Mouse (Mus musculus): Measurements from ENCODE around the gene Lactbl1. TPM values are rescaled to one million over a fixed set of nuclear protein-coding genes. Genes with fewer than 3 reads are reported as not detected.
A peak's percentile ranks its signal among the peaks of the same experiment; 100 is the strongest.

The Lactbl1 gene
- polyA plus RNA-seq, 1 experiment from 2014 or later, result not detected

DNA sequence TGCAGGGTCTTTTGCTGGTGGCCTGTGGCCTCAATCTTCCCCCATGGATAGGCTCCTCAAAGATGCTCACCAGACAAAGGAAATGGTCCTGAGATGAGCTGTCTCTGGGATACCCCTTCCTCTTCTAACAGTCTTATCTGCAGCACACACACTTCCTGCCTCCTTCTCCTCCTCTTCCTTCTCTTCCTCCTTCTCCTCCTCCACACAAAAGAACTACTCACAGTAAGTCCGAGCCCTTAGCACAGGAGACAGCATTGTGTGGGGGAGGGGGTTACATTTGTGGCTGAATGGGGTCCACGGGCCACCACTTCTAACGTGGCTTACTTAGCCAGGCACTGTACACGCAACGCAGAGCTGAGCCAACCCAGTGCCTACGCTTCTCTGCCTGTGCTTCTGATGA, 30.6 kb downstream of the Lactbl1 start:
- Histone ChIP-seq H3K4me3 (no peak overlapping the region), H3K9ac (no peak overlapping the region), H3K27me3 (no peaks in the 10 kb centered on the region), H3K36me3 (peaks cover 47% of the 10 kb centered on the region), H3K9me3 (no peaks in the 10 kb centered on the region), H3K27ac (peak overlapping the region; percentile 33; the same call in 1 of the 2 replicates), H3K4me2 (no peak overlapping the region), H3K4me1 (peaks cover 33% of the 10 kb centered on the region)
- 63% methylated on average over 6 of the region's 6 CpGs for WGBS
- ATAC-seq (ENCODE audit: insufficient number of reproducible peaks, insufficient read depth, low FRiP score, low TSS enrichment, low read depth), result no peak

DNA sequence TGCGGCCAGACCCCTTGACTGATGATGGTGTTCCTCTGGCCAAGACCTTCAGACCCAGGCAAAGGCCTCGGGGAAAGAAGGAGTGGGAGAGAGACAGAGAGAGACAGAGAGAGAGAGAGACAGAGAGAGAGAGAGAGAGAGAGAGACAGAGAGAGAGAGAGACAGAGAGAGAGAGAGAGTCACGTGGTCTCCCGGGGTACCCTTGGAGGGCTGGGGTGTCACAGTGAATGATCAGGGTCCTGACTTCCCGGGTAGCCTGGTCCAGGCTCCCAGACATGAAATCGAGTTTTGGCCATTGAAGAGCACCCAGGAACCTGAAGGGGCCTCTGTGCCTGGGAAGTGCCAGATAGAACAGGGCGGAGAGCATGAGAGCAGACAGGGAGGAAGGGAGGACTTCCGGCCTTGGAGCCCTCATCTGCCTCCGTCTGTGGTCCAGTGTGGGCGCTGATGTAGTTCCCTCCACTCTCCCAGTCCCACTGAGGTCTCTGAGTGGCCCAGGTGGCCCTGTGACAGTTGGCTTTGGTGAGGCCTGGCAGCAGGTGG, 31.3 kb downstream of the Lactbl1 start:
- H3K36me3 ChIP-seq, result peaks cover 55% of the 10 kb centered on the region
- H3K9ac ChIP-seq, result no peak overlapping the region
- no peak overlapping the region for H3K27ac ChIP-seq
- H3K4me2 ChIP-seq, result no peak overlapping the region
- H3K27me3 ChIP-seq, result no peaks in the 10 kb centered on the region
- WGBS, result 85% methylated on average over 10 of the region's 10 CpGs
- H3K4me3 ChIP-seq, result no peak overlapping the region
- no peak for ATAC-seq (ENCODE audit: insufficient number of reproducible peaks, insufficient read depth, low FRiP score, low TSS enrichment, low read depth)
- no peaks in the 10 kb centered on the region for H3K9me3 ChIP-seq
- H3K4me1 ChIP-seq, result peaks cover 26% of the 10 kb centered on the region

DNA sequence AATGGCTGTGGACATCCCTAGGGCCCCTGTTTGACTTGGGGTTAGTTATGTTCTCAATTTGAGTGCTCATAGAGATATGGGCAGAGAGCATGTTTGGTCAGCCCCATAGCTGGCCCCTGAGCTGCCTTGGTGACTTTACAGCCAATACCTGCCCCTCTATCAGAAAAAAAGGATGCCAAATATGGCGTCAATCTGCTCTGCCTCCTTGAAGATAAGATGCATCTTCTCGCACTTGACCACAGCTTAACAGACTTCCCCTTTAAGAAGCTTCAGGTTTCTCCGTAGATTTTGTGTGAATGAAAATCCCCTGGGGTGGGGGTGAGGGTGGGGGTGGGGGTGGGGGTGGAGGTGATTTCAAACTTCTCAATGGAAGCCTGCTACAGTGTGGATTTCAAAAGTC, 35.5 kb downstream of the Lactbl1 start:
- Histone ChIP-seq H3K4me2 (no peak overlapping the region), H3K9ac (no peak overlapping the region), H3K27ac (no peak overlapping the region), H3K9me3 (no peaks in the 10 kb centered on the region), H3K36me3 (peaks cover 83% of the 10 kb centered on the region), H3K4me3 (no peak overlapping the region), H3K4me1 (no peaks in the 10 kb centered on the region), H3K27me3 (no peaks in the 10 kb centered on the region)
- ATAC-seq (ENCODE audit: insufficient number of reproducible peaks, insufficient read depth, low FRiP score, low TSS enrichment, low read depth), result no peak
- WGBS, result 70% methylated on average over 3 of the region's 3 CpGs

DNA sequence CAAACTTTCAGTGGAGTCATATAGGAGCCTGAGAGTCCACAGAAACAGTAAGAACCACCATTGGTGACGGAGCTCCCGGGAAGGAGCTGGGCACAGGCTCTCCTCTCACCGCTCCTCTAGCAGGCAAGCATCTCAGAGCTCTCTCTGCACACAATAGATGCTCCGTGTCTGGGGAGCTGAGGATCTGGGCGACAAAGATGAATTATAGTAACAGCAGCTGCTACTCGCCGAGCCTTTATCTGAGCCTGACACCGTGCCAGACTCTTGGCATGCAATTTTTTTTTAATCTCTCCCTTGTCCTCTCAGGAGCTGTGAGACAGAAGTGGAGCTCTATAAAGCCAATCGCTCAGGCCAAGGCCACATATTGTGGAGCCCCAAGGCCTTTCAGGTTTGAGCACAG, 42.6 kb downstream of the Lactbl1 start:
- H3K4me2 ChIP-seq, result no peak overlapping the region
- H3K27ac ChIP-seq, result no peak overlapping the region
- H3K9me3 ChIP-seq, result no peaks in the 10 kb centered on the region
- no peak overlapping the region for H3K4me3 ChIP-seq
- 95% methylated on average over 9 of the region's 9 CpGs for WGBS
- H3K4me1 ChIP-seq, result no peaks in the 10 kb centered on the region
- peaks cover 66% of the 10 kb centered on the region for H3K36me3 ChIP-seq
- no peak for ATAC-seq (ENCODE audit: insufficient number of reproducible peaks, insufficient read depth, low FRiP score, low TSS enrichment, low read depth)
- no peaks in the 10 kb centered on the region for H3K27me3 ChIP-seq
- no peak overlapping the region for H3K9ac ChIP-seq

DNA sequence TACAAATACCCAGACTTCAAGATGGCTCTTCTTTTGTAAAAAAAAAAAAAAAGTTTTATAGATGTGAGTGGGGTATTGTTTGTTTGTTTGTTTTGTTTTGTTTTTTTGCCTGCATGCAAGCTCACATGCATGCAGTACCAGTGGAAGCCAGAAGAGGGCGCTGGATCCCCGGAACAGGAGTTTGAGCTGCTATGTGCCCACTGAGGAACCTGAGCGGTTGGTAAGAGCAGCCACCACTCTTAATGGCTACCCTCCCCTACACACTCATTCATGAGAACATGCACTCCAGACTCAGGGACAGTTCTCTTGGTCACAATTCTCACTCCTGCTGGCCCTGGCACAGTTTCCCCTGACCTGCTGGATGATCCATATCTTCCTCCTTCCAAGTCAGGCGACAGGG, 43.6 kb downstream of the Lactbl1 start:
- no peak for ATAC-seq (ENCODE audit: insufficient number of reproducible peaks, insufficient read depth, low FRiP score, low TSS enrichment, low read depth)
- Histone ChIP-seq H3K4me3 (no peak overlapping the region), H3K9ac (no peak overlapping the region), H3K27ac (no peak overlapping the region), H3K36me3 (peaks cover 64% of the 10 kb centered on the region), H3K4me2 (no peak overlapping the region), H3K27me3 (no peaks in the 10 kb centered on the region), H3K4me1 (no peaks in the 10 kb centered on the region), H3K9me3 (no peaks in the 10 kb centered on the region)
- WGBS, result 71% methylated on average over 4 of the region's 4 CpGs

DNA sequence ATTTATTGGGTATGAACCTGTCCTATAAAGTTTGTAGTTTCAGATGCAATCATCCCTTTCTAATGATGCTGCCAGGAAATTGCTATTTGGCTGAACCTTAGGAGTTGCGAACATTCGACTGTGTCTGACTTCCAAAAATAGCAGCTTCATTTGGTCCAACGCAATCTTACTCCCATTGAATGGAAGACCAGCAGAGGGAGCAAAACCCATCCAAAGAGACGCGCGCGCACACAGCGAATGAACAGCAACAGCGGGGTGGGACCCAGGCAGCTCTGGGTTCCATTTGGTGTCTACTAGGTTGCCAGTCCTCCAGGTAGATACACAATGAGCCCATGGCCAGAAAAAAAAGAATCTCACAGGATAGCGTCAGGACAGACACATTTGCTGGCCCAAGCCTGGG, 45.3 kb downstream of the Lactbl1 start:
- Histone ChIP-seq H3K4me1 (no peaks in the 10 kb centered on the region), H3K4me3 (no peak overlapping the region), H3K9ac (no peak overlapping the region), H3K36me3 (peaks cover 73% of the 10 kb centered on the region), H3K9me3 (no peaks in the 10 kb centered on the region), H3K27ac (no peak overlapping the region), H3K4me2 (no peak overlapping the region), H3K27me3 (no peaks in the 10 kb centered on the region)
- 65% methylated on average over 10 of the region's 10 CpGs for WGBS
- ATAC-seq (ENCODE audit: insufficient number of reproducible peaks, insufficient read depth, low FRiP score, low TSS enrichment, low read depth), result no peak

DNA sequence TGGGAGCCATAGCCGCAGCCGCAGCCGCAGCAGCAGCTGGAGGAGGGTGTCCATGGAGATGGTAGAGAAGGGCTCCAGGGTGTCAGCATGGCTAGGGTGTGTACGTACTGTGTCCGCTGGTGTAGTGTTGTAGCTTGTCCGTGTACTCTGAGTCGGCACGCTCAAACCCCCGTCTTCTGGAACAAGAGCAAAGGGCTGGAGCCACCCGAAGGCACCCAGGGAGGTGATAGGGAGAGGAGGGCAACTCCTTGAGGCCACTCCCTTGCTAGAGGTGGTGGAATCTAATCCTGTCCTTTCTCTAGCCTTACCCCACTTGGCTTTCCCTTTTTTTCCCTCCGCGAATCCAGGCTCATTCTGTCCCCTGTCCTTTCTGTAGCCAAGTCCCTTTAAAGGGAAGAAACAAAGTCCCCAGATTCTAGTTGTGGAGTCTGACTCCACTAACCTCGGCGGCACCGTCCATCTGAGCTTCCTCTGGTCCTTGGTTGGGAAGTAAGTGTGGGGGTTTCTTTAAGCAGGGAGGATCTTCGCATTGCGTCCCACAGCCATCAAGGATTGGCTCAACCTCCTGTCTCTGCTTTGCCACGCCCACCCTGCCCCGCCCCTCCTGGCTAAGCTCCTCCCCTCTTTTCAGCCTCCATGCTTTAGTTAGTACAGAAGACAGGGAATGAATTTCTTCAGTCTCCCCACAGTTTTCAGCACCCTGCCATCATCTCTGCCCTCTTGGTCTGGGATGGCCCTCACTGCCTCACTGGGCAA, 50.1 kb downstream of the Lactbl1 start:
- no peak overlapping the region for H3K9ac ChIP-seq
- no peak overlapping the region for H3K27ac ChIP-seq
- 0 out of 2 replicates have a peak, but pooled peaks cover 5% of the 10 kb centered on the region for H3K4me1 ChIP-seq
- WGBS, result 91% methylated on average over 19 of the region's 19 CpGs
- H3K27me3 ChIP-seq, result no peaks in the 10 kb centered on the region
- no peak overlapping the region for H3K4me3 ChIP-seq
- H3K9me3 ChIP-seq, result no peaks in the 10 kb centered on the region
- H3K4me2 ChIP-seq, result no peak overlapping the region
- ATAC-seq (ENCODE audit: insufficient number of reproducible peaks, insufficient read depth, low FRiP score, low TSS enrichment, low read depth), result no peak
- H3K36me3 ChIP-seq, result peaks cover 69% of the 10 kb centered on the region

DNA sequence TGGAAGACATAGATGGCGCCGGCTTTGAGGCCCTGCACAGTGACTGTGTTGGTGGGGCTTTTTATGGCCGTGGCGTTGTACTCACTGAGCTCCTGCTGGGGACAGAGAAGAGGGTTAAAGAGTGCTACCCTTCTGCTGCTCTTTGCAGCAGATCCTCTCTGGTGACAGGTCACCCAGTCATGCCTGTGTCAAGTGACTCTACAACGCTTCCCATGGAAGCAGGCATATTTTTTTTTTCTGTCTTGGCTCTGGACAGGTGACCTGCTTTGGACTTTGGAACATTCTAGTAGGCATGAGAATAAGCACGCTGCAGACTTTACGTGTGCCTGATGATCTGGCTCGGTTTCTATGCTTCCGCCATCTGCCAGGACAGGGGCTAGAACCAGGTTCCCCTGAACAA, 53.0 kb downstream of the Lactbl1 start:
- no peaks in the 10 kb centered on the region for H3K27me3 ChIP-seq
- no peak overlapping the region for H3K4me2 ChIP-seq
- no peak overlapping the region for H3K4me3 ChIP-seq
- peaks cover 21% of the 10 kb centered on the region for H3K4me1 ChIP-seq
- H3K9me3 ChIP-seq, result no peaks in the 10 kb centered on the region
- H3K27ac ChIP-seq, result no peak overlapping the region
- no peak for ATAC-seq (ENCODE audit: insufficient number of reproducible peaks, insufficient read depth, low FRiP score, low TSS enrichment, low read depth)
- peaks cover 54% of the 10 kb centered on the region for H3K36me3 ChIP-seq
- H3K9ac ChIP-seq, result no peak overlapping the region
- WGBS, result 94% methylated on average over 9 of the region's 9 CpGs

DNA sequence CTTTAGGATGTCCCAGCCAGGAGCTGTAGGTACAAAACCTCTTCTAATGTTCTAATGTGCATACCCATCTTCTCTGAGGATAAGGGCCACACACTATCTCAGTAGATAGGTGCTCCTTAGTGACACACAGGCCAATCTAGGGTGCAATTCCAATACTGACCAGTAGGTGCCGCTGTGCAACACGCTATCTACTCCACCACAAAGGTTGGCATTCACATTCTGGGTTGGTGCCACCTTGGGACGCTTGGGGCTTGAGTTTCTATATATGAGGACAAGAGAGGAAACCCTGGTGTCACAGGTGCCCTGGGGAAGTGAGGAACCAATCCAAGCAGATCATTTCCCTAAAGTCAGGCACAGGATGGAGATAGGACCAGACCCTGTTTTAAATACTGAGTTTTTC, 56.1 kb downstream of the Lactbl1 start:
- ATAC-seq (ENCODE audit: insufficient number of reproducible peaks, insufficient read depth, low FRiP score, low TSS enrichment, low read depth), result no peak
- Histone ChIP-seq H3K4me1 (peaks cover 41% of the 10 kb centered on the region), H3K27ac (0 out of 2 replicates have a peak overlapping the region, but pooled peaks have one; percentile 44), H3K4me2 (no peak overlapping the region), H3K27me3 (no peaks in the 10 kb centered on the region), H3K4me3 (no peak overlapping the region), H3K36me3 (peaks cover 34% of the 10 kb centered on the region), H3K9me3 (no peaks in the 10 kb centered on the region), H3K9ac (no peak overlapping the region)
- WGBS, result 2% methylated on average over 3 of the region's 3 CpGs

DNA sequence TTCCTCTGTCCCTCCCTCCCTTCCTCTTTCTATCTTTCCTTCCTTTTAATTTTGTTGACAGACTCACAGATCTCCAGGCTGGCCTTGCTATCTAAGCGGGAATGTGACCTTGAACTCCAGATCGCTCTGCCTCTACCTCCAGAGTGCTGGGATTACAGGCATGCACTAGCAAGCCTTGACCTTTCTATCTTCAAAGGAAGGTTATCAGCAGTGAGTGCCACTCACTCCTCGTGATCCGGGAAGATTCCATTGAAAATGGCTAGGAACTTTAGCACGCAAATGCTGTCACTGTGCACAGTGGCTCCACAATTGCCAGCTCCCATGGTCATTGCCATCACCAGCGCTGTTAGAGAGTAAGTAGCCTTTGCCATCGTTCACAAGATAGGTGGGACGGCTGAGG, 56.8 kb downstream of the Lactbl1 start:
- H3K36me3 ChIP-seq, result peaks cover 34% of the 10 kb centered on the region
- 85% methylated on average over 8 of the region's 8 CpGs for WGBS
- H3K9me3 ChIP-seq, result no peaks in the 10 kb centered on the region
- H3K27me3 ChIP-seq, result no peaks in the 10 kb centered on the region
- H3K9ac ChIP-seq, result peak overlapping the region; percentile 16; the same call in 1 of the 2 replicates
- no peak overlapping the region for H3K4me3 ChIP-seq
- no peak for ATAC-seq (ENCODE audit: insufficient number of reproducible peaks, insufficient read depth, low FRiP score, low TSS enrichment, low read depth)
- H3K27ac ChIP-seq, result no peak overlapping the region
- H3K4me1 ChIP-seq, result peaks cover 41% of the 10 kb centered on the region
- no peak overlapping the region for H3K4me2 ChIP-seq

DNA sequence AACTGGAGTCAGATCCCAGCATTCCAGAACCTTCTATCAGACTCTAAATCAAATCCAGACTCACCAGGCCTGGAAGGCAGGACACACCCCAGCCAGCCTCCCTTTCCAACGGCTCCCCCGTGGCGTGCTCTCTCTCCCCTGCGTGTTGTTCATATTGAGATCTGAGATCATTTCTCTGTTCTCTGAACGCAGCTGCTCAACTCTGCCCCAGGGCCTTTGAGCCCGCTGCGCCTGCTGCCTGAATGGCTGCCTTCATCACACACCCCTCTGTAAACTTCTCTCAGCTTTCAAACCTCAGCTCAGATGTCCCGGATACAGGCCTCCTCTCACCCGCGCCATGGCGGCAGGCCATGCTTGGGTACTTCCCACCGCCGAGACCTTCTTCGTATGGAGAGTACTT, 58.2 kb downstream of the Lactbl1 start:
- 27% methylated on average over 14 of the region's 14 CpGs for WGBS
- peaks cover 21% of the 10 kb centered on the region for H3K36me3 ChIP-seq
- H3K27ac ChIP-seq, result peak overlapping the region; percentile 71

DNA sequence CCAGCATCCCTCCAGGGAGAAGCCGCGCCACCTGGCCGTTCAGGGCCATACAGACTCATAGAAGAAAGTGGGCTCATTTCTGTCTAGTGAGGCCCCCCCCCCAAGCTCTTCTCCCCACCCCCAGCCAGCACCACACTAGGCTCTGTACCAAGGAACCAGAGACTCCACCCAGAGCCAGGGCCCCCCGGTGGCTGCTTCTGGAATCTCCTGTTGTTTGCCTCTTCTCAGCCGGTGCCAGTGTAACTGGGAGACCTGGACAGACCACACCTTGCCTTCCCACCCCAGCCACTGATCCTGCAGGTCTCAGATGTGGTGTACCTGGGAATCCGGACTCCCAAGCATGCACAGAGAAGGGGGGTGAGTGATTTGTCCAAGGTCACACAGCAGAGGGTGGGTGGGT, 62.1 kb downstream of the Lactbl1 start:
- no peak overlapping the region for H3K4me2 ChIP-seq
- no peak for ATAC-seq (ENCODE audit: insufficient number of reproducible peaks, insufficient read depth, low FRiP score, low TSS enrichment, low read depth)
- H3K9me3 ChIP-seq, result no peaks in the 10 kb centered on the region
- H3K27ac ChIP-seq, result no peak overlapping the region
- H3K4me3 ChIP-seq, result no peak overlapping the region
- peaks cover 47% of the 10 kb centered on the region for H3K4me1 ChIP-seq
- no peaks in the 10 kb centered on the region for H3K27me3 ChIP-seq
- peaks cover 24% of the 10 kb centered on the region for H3K36me3 ChIP-seq
- WGBS, result 53% methylated on average over 3 of the region's 6 CpGs
- no peak overlapping the region for H3K9ac ChIP-seq

More for the DNA sequence above, 58.2 kb downstream of the Lactbl1 start:
- ATAC-seq (ENCODE audit: insufficient number of reproducible peaks, insufficient read depth, low FRiP score, low TSS enrichment, low read depth), result no peak; the same call in 1 of the 2 replicates
- no peak overlapping the region for H3K4me3 ChIP-seq
- no peaks in the 10 kb centered on the region for H3K9me3 ChIP-seq
- no peak overlapping the region for H3K4me2 ChIP-seq
- H3K27me3 ChIP-seq, result no peaks in the 10 kb centered on the region
- no peak overlapping the region for H3K9ac ChIP-seq
- peaks cover 52% of the 10 kb centered on the region for H3K4me1 ChIP-seq
